Mouse (Mus musculus): ENCODE data around the gene Gga3.
"Not testable (repeated sequence)": the region's sequence is repeated elsewhere in the genome, so short reads cannot be mapped to it uniquely, and the experiment has no call there.

The Gga3 gene

DNA sequence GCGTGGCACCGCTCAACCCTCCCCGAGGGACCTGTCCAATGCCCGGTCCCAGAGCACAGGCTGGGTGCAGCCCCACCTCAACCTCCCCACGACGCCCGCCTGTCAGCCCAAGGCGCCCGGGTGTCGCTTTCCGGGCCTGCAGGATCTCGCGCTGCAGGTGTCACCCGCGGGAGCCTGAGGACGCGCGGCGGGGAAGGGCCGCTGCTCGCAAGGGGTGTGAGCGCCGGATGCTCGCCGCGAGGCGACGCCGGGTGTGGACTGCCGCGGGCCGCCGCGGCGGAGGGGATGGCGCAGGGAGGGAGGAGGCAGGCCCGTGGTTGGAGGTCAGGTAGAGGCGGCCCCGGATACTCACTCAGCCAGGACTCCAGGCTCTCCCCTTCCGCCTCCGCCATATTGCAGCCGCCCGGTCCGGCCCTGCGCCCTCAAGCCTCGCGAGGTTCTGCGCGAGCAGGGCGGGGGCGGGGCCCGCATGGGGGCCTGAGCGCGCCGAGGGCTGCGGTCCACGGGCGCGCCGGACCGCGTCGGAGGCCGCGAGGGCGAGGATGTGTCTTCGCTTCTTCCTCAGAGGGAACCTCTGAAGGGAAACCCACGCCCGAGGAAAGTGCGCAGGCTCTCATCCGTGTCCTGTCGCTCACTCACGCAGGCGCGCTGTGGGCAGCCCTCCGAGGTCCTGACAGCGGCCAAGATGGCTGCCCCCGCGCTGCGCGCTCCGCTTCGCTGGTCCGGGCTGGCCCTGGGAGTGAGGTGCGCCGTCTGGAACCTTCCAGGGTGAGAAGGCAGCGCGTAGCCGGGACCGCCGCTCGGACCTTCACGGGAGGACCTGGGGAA lies at the start of gene Gga3, which contains the start of gene Mrps7:
Gene Gga3 (minus strand): TSS at position 576 of the 828 bp plus-strand sequence.
Gene Mrps7 (plus strand): TSS at position 450 of the 828 bp plus-strand sequence.
- DNase-seq, result peak; percentile 94

DNA sequence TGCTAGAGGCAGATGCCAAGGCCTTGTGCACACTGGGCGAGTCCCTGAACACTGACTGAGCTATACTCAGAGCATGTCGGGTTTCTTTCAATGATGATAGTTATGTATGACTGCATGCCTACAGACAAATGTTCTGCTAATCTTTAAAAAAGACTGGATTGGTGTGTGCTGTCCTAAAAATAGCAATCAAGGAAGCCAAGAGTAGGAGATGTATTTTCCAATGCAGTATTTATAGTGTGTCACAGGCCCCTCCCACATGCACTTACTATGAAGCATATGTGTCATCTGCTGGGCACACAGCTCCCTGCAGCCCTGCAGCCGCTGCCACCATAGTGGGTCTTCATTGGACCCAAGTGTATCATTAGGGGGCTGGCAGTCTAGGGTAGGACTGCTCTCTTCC lies 49.3 kb upstream of the Gga3 start:
- DNase-seq, result no peak

DNA sequence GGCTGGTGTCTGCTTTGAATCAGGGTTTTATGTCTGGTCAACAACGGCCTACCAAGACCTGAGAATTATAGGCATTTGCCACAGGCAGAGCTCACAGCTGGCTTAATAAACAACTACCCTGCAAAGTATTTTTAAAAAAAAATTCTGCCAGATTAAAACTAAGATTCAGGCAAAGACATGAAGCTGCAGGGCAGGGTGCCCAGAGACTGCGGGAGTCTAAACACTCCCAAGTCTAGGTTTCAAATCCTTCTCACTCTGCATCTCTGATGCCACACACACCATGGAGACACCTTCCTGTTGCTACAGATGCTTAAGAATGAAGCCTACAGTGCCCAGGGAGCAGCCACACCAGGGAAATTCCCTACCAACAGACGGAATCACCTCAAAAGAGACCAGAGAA lies 47.8 kb upstream of the Gga3 start:
- no peak for DNase-seq

DNA sequence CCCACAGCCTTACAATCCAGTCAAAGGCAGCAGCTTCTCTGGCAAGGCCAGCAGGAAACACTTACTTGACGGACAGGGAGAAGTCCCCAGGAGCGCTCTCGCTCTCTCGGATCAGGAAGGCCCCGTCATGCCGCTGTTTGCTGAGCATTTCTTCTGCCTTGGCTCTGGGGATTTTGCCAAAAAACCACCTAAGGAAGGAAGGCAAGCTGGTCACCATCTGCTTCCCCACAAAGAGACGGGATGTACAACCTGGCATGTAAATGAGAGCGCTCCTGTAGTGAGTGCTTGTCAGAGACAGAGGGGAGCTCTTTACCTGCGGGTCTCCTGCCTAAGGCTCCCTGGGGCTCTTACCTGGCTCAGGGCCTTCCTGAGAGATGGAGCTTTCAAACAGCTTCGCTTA lies 45.9 kb upstream of the Gga3 start:
- DNase-seq, result no peak

DNA sequence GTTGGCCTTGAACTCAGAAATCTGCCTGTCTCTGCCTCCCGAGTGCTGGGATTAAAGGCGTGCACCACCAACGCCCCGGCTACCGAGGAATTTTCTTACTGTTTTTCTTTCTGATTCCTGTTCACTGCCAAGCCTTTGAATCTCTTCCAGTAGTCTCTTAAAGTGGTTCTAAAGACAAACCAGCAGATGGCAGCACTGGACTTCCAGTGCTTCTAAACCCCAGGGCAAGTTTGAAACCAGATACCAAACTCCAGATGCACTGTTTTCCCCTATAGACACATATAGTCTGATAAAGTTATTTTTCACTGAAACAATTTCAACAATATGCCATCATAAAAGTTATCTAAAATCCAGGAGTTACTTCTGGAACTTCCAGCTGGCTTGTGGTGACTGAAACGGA lies 43.6 kb upstream of the Gga3 start:
- peak; percentile 83 for DNase-seq

DNA sequence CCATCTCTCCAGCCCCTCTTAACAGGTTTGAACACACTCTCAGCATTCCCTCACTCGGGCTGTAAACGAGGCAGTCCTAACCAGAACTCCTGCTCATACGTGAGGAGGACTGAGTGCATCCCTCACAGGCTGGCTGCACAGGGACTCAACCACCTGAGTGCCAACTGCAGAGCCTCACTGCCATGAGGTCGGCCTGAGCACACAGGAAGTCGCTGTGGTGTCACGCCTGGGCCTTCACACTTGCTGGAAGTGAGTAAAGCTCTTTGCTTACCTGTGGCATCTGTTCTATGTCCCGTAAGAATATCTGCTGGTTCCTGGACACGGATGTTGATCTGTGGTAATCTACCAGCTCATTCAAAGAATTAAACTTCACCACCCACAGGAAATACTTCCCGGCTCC lies 42.6 kb upstream of the Gga3 start:
- DNase-seq, result no peak

DNA sequence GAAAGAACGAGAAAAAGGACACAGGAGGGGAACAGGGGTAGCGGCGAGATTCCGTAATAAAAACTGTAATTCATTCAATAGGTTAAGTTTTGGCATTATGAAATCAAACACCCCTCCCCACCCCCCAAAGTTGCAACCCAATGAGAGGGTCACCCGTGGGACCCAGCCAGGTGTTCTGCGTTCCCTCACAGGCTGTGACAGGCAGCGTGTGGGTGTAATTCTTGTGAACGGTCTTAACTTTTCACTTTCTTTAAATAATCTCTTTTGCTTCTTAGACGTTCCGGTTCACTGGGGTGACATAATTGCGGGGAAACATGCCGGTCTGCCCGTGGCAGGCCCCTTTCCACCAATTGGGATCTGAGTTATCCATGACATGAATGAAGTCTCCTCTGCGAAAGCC lies 41.6 kb upstream of the Gga3 start:
- not testable (repeated sequence) for DNase-seq

DNA sequence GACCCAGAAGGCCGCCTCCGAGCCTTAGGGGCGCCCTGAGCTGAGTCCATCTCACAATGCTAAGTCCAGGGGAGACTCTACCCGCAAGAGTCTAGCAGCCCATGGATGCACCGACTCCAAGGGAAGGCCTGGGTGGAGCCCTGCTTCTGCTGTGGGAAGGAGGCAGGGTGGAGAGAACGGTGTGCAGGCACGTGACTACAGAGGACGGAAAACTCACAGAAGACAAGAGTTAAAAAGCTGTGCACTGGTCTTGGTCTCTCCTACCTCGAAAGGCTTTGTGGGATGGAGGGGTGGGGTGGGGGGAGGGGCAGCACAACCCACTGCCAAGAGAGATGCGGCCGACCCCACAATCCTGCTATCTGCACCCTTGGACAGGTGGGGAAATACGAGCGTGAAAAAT lies 40.5 kb upstream of the Gga3 start:
- no peak for DNase-seq

DNA sequence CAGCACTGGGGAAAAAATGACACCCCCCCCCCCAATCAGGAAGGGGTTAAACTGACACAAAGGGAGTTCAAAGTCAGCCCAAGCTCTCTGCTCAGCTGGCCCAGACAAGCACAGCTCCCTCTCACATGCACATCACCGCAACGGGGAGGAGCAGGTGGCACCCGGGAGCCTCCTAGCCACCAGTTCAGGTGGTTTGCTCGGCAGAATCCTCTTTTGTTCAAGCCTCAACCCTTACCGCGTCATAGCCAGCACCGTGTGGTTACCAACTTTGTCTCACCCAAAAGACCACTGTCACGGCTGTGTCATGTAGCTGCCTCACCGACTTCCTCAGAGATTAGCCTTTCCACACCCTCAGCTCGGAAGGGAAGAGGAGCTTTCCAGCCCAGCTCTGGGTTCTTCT lies 39.4 kb upstream of the Gga3 start:
- no peak for DNase-seq

DNA sequence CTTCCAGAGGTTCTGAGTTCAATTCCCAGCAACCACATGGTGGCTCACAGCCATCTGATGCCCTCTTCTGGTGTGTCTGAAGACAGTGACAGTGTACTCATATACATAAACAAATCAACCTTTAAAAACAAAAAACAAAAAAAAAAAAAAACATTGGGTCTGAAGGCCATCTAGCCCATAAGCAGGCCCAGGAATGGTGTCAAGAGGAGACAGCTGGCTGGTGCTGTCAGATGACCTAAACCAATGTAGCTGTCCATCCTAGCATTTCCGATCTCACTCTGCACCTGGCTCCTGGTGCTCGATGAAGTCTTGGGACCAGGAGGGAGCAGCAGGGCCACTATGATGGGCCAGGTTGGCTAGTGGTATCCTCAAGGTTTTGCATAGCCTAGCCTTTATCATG lies 38.9 kb upstream of the Gga3 start:
- no peak for DNase-seq

GRCm38 (mm10) chr11:115641664-115642036 lies 37.8 kb upstream of the Gga3 start:
- DNase-seq, result no peak

- DNase-seq, result no peak
Measured at GRCm38 (mm10) chr11:115640978-115641663, 37.3 kb upstream of the Gga3 start.

DNA sequence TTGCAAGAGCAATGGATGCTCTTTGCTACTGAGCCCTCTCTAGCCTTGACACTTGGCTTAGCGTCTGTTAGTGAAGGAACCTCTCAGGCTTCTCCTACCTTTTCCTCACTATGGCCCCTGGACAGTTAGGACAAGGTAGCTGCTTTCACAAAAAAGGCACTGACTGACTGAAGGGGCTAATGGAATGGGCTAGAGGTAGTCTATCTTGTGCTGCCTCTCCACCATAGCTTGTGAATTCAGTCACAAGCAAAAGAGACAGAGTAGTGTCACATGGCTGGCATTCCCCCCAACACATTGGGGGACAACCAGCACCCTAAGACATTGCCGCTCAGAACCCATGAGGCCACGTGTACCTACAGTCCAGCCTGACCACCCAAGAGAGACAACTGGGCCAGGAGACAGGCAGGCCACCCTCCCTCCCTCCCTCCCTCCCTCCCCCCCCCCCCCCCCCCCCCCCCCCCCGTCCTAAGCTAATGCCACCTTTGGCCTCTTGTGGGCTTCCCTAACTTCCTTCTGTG lies 36.5 kb upstream of the Gga3 start:
- no peak for DNase-seq

DNA sequence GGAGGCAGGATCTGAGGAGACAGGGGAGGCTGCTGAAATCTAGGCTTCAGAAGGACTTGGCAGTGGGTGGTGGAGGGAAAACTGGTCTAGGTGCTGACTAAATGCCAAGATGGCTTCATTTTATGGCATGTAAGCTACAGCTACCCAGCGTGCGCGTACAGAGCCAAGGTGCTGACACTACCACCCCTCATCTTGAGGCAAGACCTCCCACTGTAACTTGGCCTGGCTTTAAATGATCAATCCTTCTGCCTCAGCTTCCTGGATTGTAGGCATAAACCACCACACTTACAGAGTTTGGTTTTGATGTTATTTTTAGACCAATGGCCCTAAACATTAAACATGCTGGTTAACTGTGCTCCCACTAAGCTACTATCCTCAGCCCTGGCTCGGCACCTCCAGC lies 35.7 kb upstream of the Gga3 start:
- no peak for DNase-seq

DNA sequence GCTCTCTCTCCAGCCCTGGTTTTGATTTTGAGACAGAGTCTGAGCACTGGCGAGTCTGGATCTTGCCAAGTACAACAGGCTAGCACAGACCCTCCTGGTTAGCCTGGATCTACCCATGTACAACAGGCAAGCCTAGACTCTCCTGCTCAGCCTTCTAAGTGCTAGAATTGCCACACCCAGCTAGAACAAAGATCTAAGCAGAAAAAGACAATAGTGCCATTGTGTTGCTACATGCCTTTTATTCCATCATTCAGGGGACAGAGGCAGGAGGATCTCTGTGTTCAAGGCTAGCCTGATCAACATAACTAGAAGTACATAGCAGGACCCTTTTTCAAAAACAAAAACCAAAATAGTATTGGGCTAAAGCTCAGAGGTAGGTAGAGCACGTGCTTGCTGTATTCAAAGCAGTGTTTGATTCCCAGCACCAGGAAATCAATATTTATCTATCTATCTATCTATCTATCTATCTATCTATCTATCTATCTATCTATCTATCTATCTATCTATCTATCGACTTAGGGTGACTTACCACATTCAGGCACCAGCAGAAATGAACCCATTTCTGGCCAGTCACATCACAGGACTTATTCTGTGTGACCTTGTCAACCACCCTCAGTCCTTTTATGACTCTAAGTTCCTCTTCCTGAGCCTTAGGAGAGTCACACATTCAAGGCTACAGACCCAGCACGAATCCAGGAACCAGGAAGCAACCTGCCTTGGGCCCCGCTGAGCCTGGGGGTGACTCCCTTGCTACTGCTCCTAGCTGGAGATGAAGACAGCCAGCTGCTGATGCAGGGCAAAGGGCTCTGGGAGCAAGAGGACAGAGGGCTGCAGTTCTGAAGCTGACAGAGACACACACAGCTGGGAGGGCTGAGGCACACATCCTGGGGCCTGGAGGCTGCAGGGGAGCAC lies 34.9 kb upstream of the Gga3 start:
- DNase-seq, result no peak

DNA sequence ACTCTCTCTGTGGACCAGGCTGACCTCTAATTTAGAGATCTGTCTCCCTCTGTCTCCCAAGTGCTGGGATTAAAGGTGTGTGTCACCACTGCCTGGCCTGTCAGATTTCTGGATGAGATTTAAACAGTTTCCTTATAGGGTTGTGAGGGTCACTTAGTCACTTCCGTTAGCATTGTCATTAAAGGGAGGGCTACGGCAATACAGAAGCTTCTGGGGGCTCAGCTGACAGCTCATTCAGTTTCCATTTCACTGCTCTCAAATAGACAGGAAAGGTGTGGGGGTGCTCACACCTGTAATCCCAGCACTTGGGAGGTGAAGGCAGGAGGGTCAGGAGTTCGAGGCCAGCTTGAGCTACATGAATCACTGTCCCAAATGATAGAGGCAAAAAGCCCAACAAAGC lies 33.1 kb upstream of the Gga3 start:
- DNase-seq, result no peak

GRCm38 (mm10) chr11:115635484-115635883 lies 31.6 kb upstream of the Gga3 start:
- no peak for DNase-seq

DNA sequence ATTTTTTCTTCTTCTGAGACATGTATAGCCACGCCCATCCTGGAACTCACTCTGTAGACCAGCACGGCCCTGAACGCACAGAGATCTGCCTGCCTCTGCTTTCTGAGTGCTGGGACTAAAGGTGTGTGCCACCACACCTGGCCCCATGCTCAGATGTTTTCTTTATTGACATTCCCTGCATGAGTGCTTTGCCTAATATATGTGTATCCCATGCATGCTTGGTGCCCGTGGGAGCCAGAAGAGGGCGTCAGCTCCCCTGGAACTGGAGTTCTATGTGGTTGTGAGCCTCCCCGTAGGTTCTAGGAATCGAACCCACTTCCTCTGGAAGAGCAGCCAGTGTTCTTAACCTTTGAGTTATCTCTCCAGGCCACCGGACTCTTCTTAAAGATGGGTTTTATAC lies 31.2 kb upstream of the Gga3 start:
- DNase-seq, result no peak

GRCm38 (mm10) chr11:115634109-115634508 lies 30.3 kb upstream of the Gga3 start:
- no peak for DNase-seq

GRCm38 (mm10) chr11:115632862-115633261 lies 29.0 kb upstream of the Gga3 start:
- DNase-seq, result no peak

GRCm38 (mm10) chr11:115632247-115632646 lies 28.4 kb upstream of the Gga3 start:
- DNase-seq, result no peak

DNA sequence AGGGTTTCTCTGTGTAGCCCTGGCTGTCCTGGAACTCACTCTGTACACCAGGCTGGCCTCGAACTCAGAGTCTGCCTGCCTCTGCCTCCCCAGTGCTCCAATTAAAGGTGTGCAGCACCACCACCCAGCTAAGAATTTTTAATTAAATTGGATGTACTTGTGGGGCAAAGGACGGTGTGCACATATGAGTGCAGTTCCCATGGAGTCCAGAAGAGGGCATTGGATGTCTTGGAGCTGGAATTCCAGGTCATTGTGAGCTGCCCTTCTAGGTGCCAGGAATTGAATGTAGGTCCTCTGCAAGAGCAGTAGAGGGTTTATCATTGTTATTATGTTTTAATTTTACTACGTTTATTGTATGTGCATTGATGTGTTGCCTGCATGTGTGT lies 27.6 kb upstream of the Gga3 start:
- peak; percentile 67 for DNase-seq
